In genomic region chr12:103962337-103962736, GRCm38 (mm10) we compare ENCODE assay signal across 33 mouse cellular contexts. TPM values are rescaled to one million over a fixed set of nuclear protein-coding genes. Genes with fewer than 3 reads are reported as not detected.
A peak's percentile ranks its signal among the peaks of the same experiment; 100 is the strongest.
DNase-seq lines count a peak whose midpoint lies in the region; ATAC-seq lines count a peak whose summit lies in the region.
"Had no signal": no experiment of that assay in that cellular context is flagged by ENCODE, and none has a peak within 500 bp of the region (broad histone marks: within the 10 kb centered on the region; RNA-seq: fewer than 3 reads in every experiment).

No protein-coding gene starts in this region.

- DNase-seq in kidney, adult 11 months = no peak
- DNase-seq in 3T3-L1 (ENCODE audit: low read depth, low spot score) (peak; percentile 1), NIH3T3 (ENCODE audit: low read depth) (peak; percentile 22)
- no peak for DNase-seq in left cerebral cortex, postnatal 14 days (ENCODE audit: low spot score in 2 of 2)
- DNase-seq in cerebellum, postnatal 36 days = no peak
- DNase-seq: adrenal gland, postnatal 10 days; adrenal gland, postnatal 36 days; cerebellum, adult 11 months; cerebellum, adult 2 months; cerebellum, adult 9-11 months; cerebellum, postnatal 25 days; embryo, embryonic 11 days; gastrocnemius, postnatal 25 days; heart, adult 18-20 months; heart, postnatal 14 days; heart, postnatal 4 days had no signal

- H3K9me3 ChIP-seq in kidney, embryonic 15.5 days (replicated peaks) = no peaks in the 10 kb centered on the region
- H3K9me3 ChIP-seq: embryonic facial prominence, embryonic 13.5 days; forebrain, embryonic 15.5 days; heart, embryonic 13.5 days had no signal

- H3K27me3 ChIP-seq in kidney, embryonic 15.5 days = no peaks in the 10 kb centered on the region
- H3K27me3 ChIP-seq: embryonic facial prominence, embryonic 13.5 days; forebrain, embryonic 12.5 days; forebrain, embryonic 15.5 days; heart, embryonic 13.5 days; Patski had no signal

- H3K4me2 ChIP-seq in kidney, embryonic 15.5 days = no peak overlapping the region
- H3K4me2 ChIP-seq: embryonic facial prominence, embryonic 13.5 days; forebrain, embryonic 12.5 days; forebrain, embryonic 15.5 days; heart, embryonic 13.5 days; hindbrain, embryonic 14.5 days had no signal

- H3K4me3 ChIP-seq in kidney, embryonic 15.5 days (replicated peaks) = no peak overlapping the region
- H3K4me3 ChIP-seq: embryonic facial prominence, embryonic 10.5 days; embryonic facial prominence, embryonic 13.5 days; erythroblast, embryonic 14.5 days; forebrain, embryonic 12.5 days; forebrain, embryonic 15.5 days; heart, embryonic 13.5 days had no signal

- intact Hi-C loops in left cerebral cortex, postnatal 14 days (cut with DNase I) = no loop called here

- WGBS in kidney, embryonic 15.5 days = 80% methylated on average over 5 of the region's 5 CpGs

- H3K27ac ChIP-seq in kidney, embryonic 15.5 days = 0 out of 2 replicates have a peak overlapping the region, but pooled peaks have one; percentile 45
- H3K27ac ChIP-seq: embryonic facial prominence, embryonic 10.5 days; embryonic facial prominence, embryonic 13.5 days; forebrain, embryonic 12.5 days; forebrain, embryonic 15.5 days; heart, embryonic 13.5 days; hindbrain, embryonic 14.5 days; hindbrain, postnatal 0 days had no signal

- no peak overlapping the region for H3K9ac ChIP-seq in kidney, embryonic 15.5 days
- H3K9ac ChIP-seq: embryonic facial prominence, embryonic 13.5 days; forebrain, embryonic 12.5 days; forebrain, embryonic 15.5 days; heart, embryonic 13.5 days; hindbrain, embryonic 14.5 days had no signal

- ATAC-seq in kidney, embryonic 15.5 days (replicated peaks; ENCODE audit: low FRiP score) = no peak
- ATAC-seq: forebrain, embryonic 15.5 days; hindbrain, postnatal 0 days had no signal

- H3K4me1 ChIP-seq in kidney, embryonic 15.5 days = 0 out of 2 replicates have a peak, but pooled peaks cover 4% of the 10 kb centered on the region
- H3K4me1 ChIP-seq: embryonic facial prominence, embryonic 10.5 days; embryonic facial prominence, embryonic 13.5 days; forebrain, embryonic 12.5 days; forebrain, embryonic 15.5 days; heart, embryonic 13.5 days had no signal

- no peaks in the 10 kb centered on the region for H3K36me3 ChIP-seq in kidney, embryonic 15.5 days
- H3K36me3 ChIP-seq: embryonic facial prominence, embryonic 10.5 days; embryonic facial prominence, embryonic 13.5 days; forebrain, embryonic 12.5 days; forebrain, embryonic 15.5 days; heart, embryonic 13.5 days had no signal

RNA-seq across cellular contexts. Expression of gene Serpina1e, which starts 3.6 kb away (rescaled TPM):
- polyA plus RNA-seq in kidney, embryonic 15.5 days (2015; fragmentation: Nextera tagmentation; extraction: Ambion mirVana) = 1.7 and 2.7 TPM in 2 replicates
- not detected for total RNA-seq in left cerebral cortex, postnatal 14 days (2021)
- total RNA-seq: ES-E14; heart, postnatal 14 days; hindbrain, postnatal 0 days had no signal
- polyA plus RNA-seq: cerebellum, adult 2 months; cortical plate, adult 2 months; embryonic facial prominence, embryonic 10.5 days; embryonic facial prominence, embryonic 13.5 days; erythroblast, embryonic 14.5 days; forebrain, embryonic 12.5 days; forebrain, embryonic 15.5 days; hindbrain, embryonic 11.5 days; hindbrain, embryonic 14.5 days; hindbrain, postnatal 0 days had no signal

RNA-seq across cellular contexts. Expression of gene Serpina11, which starts 27.4 kb away (rescaled TPM):
- polyA plus RNA-seq in kidney, embryonic 15.5 days (2015; fragmentation: Nextera tagmentation; extraction: Ambion mirVana) = 0.50 TPM in 1 of 2 replicates, not detected in the other
- not detected for total RNA-seq in left cerebral cortex, postnatal 14 days (2021)
- total RNA-seq: adrenal gland, adult 18-20 months; adrenal gland, postnatal 36 days; ES-E14; gastrocnemius, adult 8-10 months; gastrocnemius, postnatal 25 days; heart, adult 18-20 months; heart, postnatal 14 days; heart, postnatal 4 days; hindbrain, postnatal 0 days had no signal
- polyA plus RNA-seq: cortical plate, adult 2 months; embryonic facial prominence, embryonic 10.5 days; embryonic facial prominence, embryonic 13.5 days; erythroblast, embryonic 14.5 days; forebrain, embryonic 12.5 days; forebrain, embryonic 15.5 days; gonadal fat pad, adult 2 months; heart, embryonic 13.5 days; heart, embryonic 16.5 days; hindbrain, embryonic 11.5 days; hindbrain, embryonic 14.5 days; Patski had no signal

RNA-seq across cellular contexts. Expression of gene Serpina9, which starts 51.2 kb away (rescaled TPM):
- not detected in 2 replicates for polyA plus RNA-seq in kidney, embryonic 15.5 days (2015; fragmentation: Nextera tagmentation; extraction: Ambion mirVana)
- 1 to 10 TPM in 1 of 2 experiments, under 1 TPM in 1; 0.77 to 1.4 TPM for total RNA-seq in left cerebral cortex, postnatal 14 days (2021)
- total RNA-seq: adrenal gland, adult 18-20 months; adrenal gland, postnatal 36 days; gastrocnemius, adult 8-10 months; gastrocnemius, postnatal 25 days; heart, postnatal 4 days; hindbrain, postnatal 0 days had no signal
- polyA plus RNA-seq: embryonic facial prominence, embryonic 10.5 days; erythroblast, embryonic 14.5 days; forebrain, embryonic 12.5 days; forebrain, embryonic 15.5 days; gonadal fat pad, adult 2 months; hindbrain, embryonic 11.5 days; hindbrain, embryonic 14.5 days had no signal

RNA-seq across cellular contexts. Expression of gene Serpina1c, which starts 57.6 kb away (rescaled TPM):
- 2.3 and 2.6 TPM in 2 replicates for polyA plus RNA-seq in kidney, embryonic 15.5 days (2015; fragmentation: Nextera tagmentation; extraction: Ambion mirVana)
- total RNA-seq in left cerebral cortex, postnatal 14 days (2021) = not detected
- total RNA-seq: ES-E14; gastrocnemius, postnatal 25 days; heart, adult 18-20 months; heart, postnatal 14 days; heart, postnatal 4 days; hindbrain, postnatal 0 days had no signal
- polyA plus RNA-seq: cerebellum, adult 2 months; cortical plate, adult 2 months; embryonic facial prominence, embryonic 10.5 days; embryonic facial prominence, embryonic 13.5 days; erythroblast, embryonic 14.5 days; forebrain, embryonic 12.5 days; forebrain, embryonic 15.5 days; hindbrain, embryonic 11.5 days; hindbrain, embryonic 14.5 days; hindbrain, postnatal 0 days; Patski had no signal

Comparison
In these comparisons a context has a peak if more than half of its experiments do, and no peak if none do; other contexts are left out.
1. DNase-seq: peak in 3T3-L1 (single experiment) and NIH3T3 (single experiment); none in kidney, adult 11 months (single experiment), left cerebral cortex, postnatal 14 days (0 of 2) and cerebellum, postnatal 36 days (0 of 2).